Mouse (Mus musculus) frontal cortex, postnatal 10 days (tissue): Measurements from ENCODE around the gene Prex1.

Experiments used
- DNase-seq, 2 experiments: peaks; one replicate each; pipeline ENCODE4 v3.0.0; 2022; ENCODE audit warnings: low spot score in 2 of 2, mixed read lengths in 1 of 2

Prex1 gene

GRCm38 (mm10) chr2:166606053-166606452 is 107.6 kb downstream of the Prex1 start:
- DNase-seq: no peak

- DNase-seq: no peak
These were observed 108.3 kb downstream of the Prex1 start for GRCm38 (mm10) chr2:166605164-166605831.

GRCm38 (mm10) chr2:166602948-166603347 is 110.7 kb downstream of the Prex1 start:
- no peak for DNase-seq

GRCm38 (mm10) chr2:166601420-166601819 is 112.2 kb downstream of the Prex1 start:
- DNase-seq: no peak

- DNase-seq: no peak
These were observed 115.0 kb downstream of the Prex1 start for GRCm38 (mm10) chr2:166598453-166599155.

- DNase-seq: no peak
These were observed 115.9 kb downstream of the Prex1 start for GRCm38 (mm10) chr2:166597763-166598162.

- peak; percentile 55 to 80 for DNase-seq
These were observed 121.4 kb downstream of the Prex1 start for GRCm38 (mm10) chr2:166592034-166592912.

- no peak for DNase-seq
These were observed 129.1 kb downstream of the Prex1 start for GRCm38 (mm10) chr2:166584491-166584890.

- DNase-seq: no peak
These were observed 130.3 kb downstream of the Prex1 start for GRCm38 (mm10) chr2:166583292-166583691.

GRCm38 (mm10) chr2:166581881-166582583 is 131.6 kb downstream of the Prex1 start:
- no peak for DNase-seq

- DNase-seq: no peak
These were observed 133.8 kb downstream of the Prex1 start for GRCm38 (mm10) chr2:166579793-166580192.

GRCm38 (mm10) chr2:166579361-166579760 is 134.3 kb downstream of the Prex1 start:
- no peak for DNase-seq

- no peak for DNase-seq
These were observed 138.2 kb downstream of the Prex1 start for GRCm38 (mm10) chr2:166575419-166575818.

GRCm38 (mm10) chr2:166574934-166575333 is 138.7 kb downstream of the Prex1 start:
- peak in 1 of 2 experiments; percentile 52 for DNase-seq

GRCm38 (mm10) chr2:166573621-166574020 is 140.0 kb downstream of the Prex1 start:
- DNase-seq: no peak

GRCm38 (mm10) chr2:166572297-166572696 is 141.3 kb downstream of the Prex1 start:
- no peak for DNase-seq

- DNase-seq: no peak
These were observed 144.4 kb downstream of the Prex1 start for GRCm38 (mm10) chr2:166569182-166569581.

- no peak for DNase-seq
These were observed 148.1 kb downstream of the Prex1 start for GRCm38 (mm10) chr2:166565503-166565902.

GRCm38 (mm10) chr2:166564455-166564854 is 149.2 kb downstream of the Prex1 start:
- DNase-seq: peak in 1 of 2 experiments; percentile 57

- DNase-seq: peak in 1 of 2 experiments; percentile 84
These were observed 149.7 kb downstream of the Prex1 start for GRCm38 (mm10) chr2:166563890-166564289.

GRCm38 (mm10) chr2:166563076-166563475 is 150.6 kb downstream of the Prex1 start:
- DNase-seq: no peak

- DNase-seq: no peak
These were observed 151.9 kb downstream of the Prex1 start for GRCm38 (mm10) chr2:166561781-166562180.
